Mouse (Mus musculus) liver, adult 2 months (tissue): ENCODE results near the gene Tada2b.

ENCODE experiments used
- CTCF ChIP-seq: fragments of 200-500 bp; IDR thresholded peaks from 2 replicates; pipeline ENCODE4 v1.5.1; 2011; ENCODE audit warnings: low read depth, low read length, control low read depth
- POLR2A ChIP-seq: fragments of 200-500 bp; IDR thresholded peaks from 2 replicates; pipeline ENCODE4 v1.6.1; 2011; ENCODE audit warnings: low read length, control low read depth; ENCODE audit not compliant: insufficient read depth; ENCODE audit errors: extremely low read depth

- TF ChIP-seq CTCF: no peak
- no peak for TF ChIP-seq POLR2A
These were observed 26.4 kb downstream of the Tada2b start for GRCm38 (mm10) chr5:36457706-36458105.
